Mouse (Mus musculus) bone marrow, adult 2 months (tissue): ENCODE results near the gene Gipc2.

ENCODE experiments used
- CTCF ChIP-seq: fragments of 200-500 bp; IDR thresholded peaks from 2 replicates; pipeline ENCODE4 v1.5.1; 2011; ENCODE audit warnings: low read length, control low read depth; ENCODE audit not compliant: control insufficient read depth, insufficient read depth
- POLR2A ChIP-seq: fragments of 200-500 bp; IDR thresholded peaks from 2 replicates; pipeline ENCODE4 v1.6.1; 2011; ENCODE audit warnings: low read depth, mild to moderate bottlenecking, control low read depth, low read length, borderline replicate concordance; ENCODE audit not compliant: control insufficient read depth

GRCm38 (mm10) chr3:152186106-152186505 lies 20.1 kb upstream of the Gipc2 start:
- no peak for TF ChIP-seq POLR2A
- no peak for TF ChIP-seq CTCF
